Mouse (Mus musculus) thymus, adult 2 months (tissue): Measurements from ENCODE around the gene Spag9. TPM values are rescaled to one million over a fixed set of nuclear protein-coding genes. Genes with fewer than 3 reads are reported as not detected.

Experiments
- DNase-seq: peaks from one replicate; pipeline ENCODE4 v3.0.0; 2021
- H3K27ac ChIP-seq: fragments of 200-500 bp; 2 replicates; pipeline ENCODE4 v1.5.1; 2012; ENCODE audit warnings: low read length, control low read depth; ENCODE audit not compliant: control insufficient read depth, insufficient read depth
- H3K27me3 ChIP-seq: fragments of 200-500 bp; 2 replicates; pipeline ENCODE4 v1.6.1; 2012; ENCODE audit warnings: mild to moderate bottlenecking, low read length, moderate library complexity, mixed read lengths; ENCODE audit not compliant: control insufficient read depth, insufficient read depth
- H3K36me3 ChIP-seq: fragments of 200-500 bp; 2 replicates; pipeline ENCODE4 v1.6.1; 2012; ENCODE audit warnings: mild to moderate bottlenecking, low read length, moderate library complexity; ENCODE audit not compliant: control insufficient read depth, insufficient read depth
- H3K4me1 ChIP-seq: fragments of 200-500 bp; replicated peaks from 2 replicates; pipeline ENCODE4 v1.6.1; 2012; ENCODE audit warnings: low read length; ENCODE audit not compliant: control insufficient read depth, insufficient read depth
- H3K4me3 ChIP-seq: fragments of 200-500 bp; 2 replicates; pipeline ENCODE4 v1.5.1; 2012; ENCODE audit warnings: mild to moderate bottlenecking, low read length, control low read depth, moderate library complexity; ENCODE audit not compliant: control insufficient read depth, insufficient read depth
- CTCF ChIP-seq: fragments of 200-500 bp; IDR thresholded peaks from 2 replicates; pipeline ENCODE4 v1.5.1; 2012; ENCODE audit warnings: mild to moderate bottlenecking, control low read depth, low read length, moderate library complexity, borderline replicate concordance; ENCODE audit not compliant: control insufficient read depth, poor library complexity, insufficient read depth; ENCODE audit errors: extremely low read depth
- POLR2A ChIP-seq: fragments of 200-500 bp; IDR thresholded peaks from 2 replicates; pipeline ENCODE4 v1.6.1; 2012; ENCODE audit warnings: mild to moderate bottlenecking, low read length, control low read depth, moderate library complexity; ENCODE audit not compliant: control insufficient read depth, poor library complexity, insufficient read depth; ENCODE audit errors: extremely low read depth
- WGBS: fragments of 180-500 bp; shearing (Covaris S2); methylation state at CpG from one replicate; pipeline ENCODE4 v1.1.7; 2018; 5-methylcytosine and 5-hydroxymethylcytosine counted together
- polyA plus RNA-seq: library from polyadenylated mRNA; depleted of rRNA; stranded (reverse); fragments of >200 nt; gene quantifications from 2 replicates; pipeline ENCODE4 v1.2.3, GENCODE M21; 2012

Spag9 gene
- polyA plus RNA-seq, 1 experiment: 22.0 TPM

DNA sequence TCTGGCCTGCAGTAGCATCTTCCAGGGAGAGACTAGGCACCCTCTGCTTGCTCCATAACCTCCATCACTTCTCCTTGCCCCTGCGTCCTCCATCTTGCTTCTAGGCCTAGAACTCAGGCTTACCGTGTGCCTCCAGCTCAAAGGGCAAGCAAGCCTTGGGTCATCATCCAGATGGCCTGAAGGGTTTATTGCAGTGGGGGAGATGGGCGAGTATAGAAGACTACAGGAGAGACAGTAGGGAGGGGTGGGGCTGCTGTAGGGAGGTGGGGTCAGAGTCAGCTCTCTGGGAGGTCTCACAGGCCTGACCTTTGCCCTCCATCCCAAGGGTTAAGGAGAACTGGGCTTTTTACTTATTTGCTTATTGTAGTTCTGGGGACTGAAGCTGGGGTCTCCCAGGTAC, 144.6 kb downstream of the Spag9 start:
- Histone ChIP-seq H3K27ac (no peak overlapping the region), H3K4me3 (no peak overlapping the region), H3K36me3 (no peaks in the 10 kb centered on the region), H3K4me1 (no peaks in the 10 kb centered on the region), H3K27me3 (no peaks in the 10 kb centered on the region)
- no peak for TF ChIP-seq POLR2A
- no peak for TF ChIP-seq CTCF
- 93% methylated on average over 3 of the region's 3 CpGs for WGBS
- no peak for DNase-seq

GRCm38 (mm10) chr11:94141564-94141963, 145.7 kb downstream of the Spag9 start:
- no peak for DNase-seq
- WGBS: 6% methylated on average over 3 of the region's 3 CpGs
- no peaks in the 10 kb centered on the region for H3K4me1 ChIP-seq
- no peaks in the 10 kb centered on the region for H3K36me3 ChIP-seq
- H3K27ac ChIP-seq: no peak overlapping the region
- H3K4me3 ChIP-seq: no peak overlapping the region
- TF ChIP-seq POLR2A: no peak
- TF ChIP-seq CTCF: no peak
- H3K27me3 ChIP-seq: no peaks in the 10 kb centered on the region

DNA sequence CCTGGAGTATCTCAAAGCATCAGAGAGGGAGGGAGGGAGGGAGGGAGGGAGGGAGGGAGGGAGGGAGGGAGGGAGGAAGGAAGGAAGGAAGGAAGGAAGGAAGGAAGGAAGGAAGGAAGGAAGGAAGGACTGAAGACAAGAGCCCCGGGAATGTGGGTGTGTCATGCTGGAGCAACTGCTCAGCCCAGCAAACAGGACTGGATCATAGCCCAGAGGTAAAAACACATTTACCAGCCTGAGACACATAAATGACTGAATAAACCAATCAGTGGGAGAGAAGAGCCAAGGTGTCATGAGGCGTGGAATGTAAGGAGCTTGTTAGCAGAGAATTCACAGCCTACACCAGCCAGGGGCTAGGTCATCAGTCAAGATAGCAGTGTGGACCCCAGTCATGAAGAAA, 147.4 kb downstream of the Spag9 start:
- 79% methylated on average over 2 of the region's 2 CpGs for WGBS
- no peak overlapping the region for H3K4me3 ChIP-seq
- H3K36me3 ChIP-seq: no peaks in the 10 kb centered on the region
- no peak overlapping the region for H3K27ac ChIP-seq
- no peak for DNase-seq
- TF ChIP-seq CTCF: no peak
- TF ChIP-seq POLR2A: no peak
- H3K27me3 ChIP-seq: no peaks in the 10 kb centered on the region
- no peaks in the 10 kb centered on the region for H3K4me1 ChIP-seq

GRCm38 (mm10) chr11:94144771-94145539, 149.1 kb downstream of the Spag9 start:
- H3K36me3 ChIP-seq: no peaks in the 10 kb centered on the region
- no peaks in the 10 kb centered on the region; the same call in 1 of the 2 replicates for H3K27me3 ChIP-seq
- H3K4me1 ChIP-seq: peaks cover 5% of the 10 kb centered on the region
- 60% methylated on average over 11 of the region's 11 CpGs for WGBS
- TF ChIP-seq POLR2A: no peak
- no peak overlapping the region for H3K27ac ChIP-seq
- no peak for DNase-seq
- no peak overlapping the region for H3K4me3 ChIP-seq

- no peak for DNase-seq
- WGBS: 94% methylated on average over 14 of the region's 14 CpGs
- Histone ChIP-seq H3K36me3 (no peaks in the 10 kb centered on the region), H3K4me1 (peaks cover 5% of the 10 kb centered on the region), H3K4me3 (no peak overlapping the region), H3K27me3 (no peaks in the 10 kb centered on the region; the same call in 1 of the 2 replicates), H3K27ac (no peak overlapping the region)
- TF ChIP-seq CTCF (no peak), POLR2A (no peak)
These were observed 150.2 kb downstream of the Spag9 start for GRCm38 (mm10) chr11:94146049-94146605.

GRCm38 (mm10) chr11:94146733-94147485, 151.0 kb downstream of the Spag9 start:
- no peaks in the 10 kb centered on the region; the same call in 1 of the 2 replicates for H3K27me3 ChIP-seq
- TF ChIP-seq POLR2A (no peak), CTCF (no peak)
- H3K36me3 ChIP-seq: no peaks in the 10 kb centered on the region
- peaks cover 5% of the 10 kb centered on the region for H3K4me1 ChIP-seq
- 91% methylated on average over 11 of the region's 11 CpGs for WGBS
- no peak for DNase-seq
- no peak overlapping the region for H3K4me3 ChIP-seq
- H3K27ac ChIP-seq: no peak overlapping the region
